Mouse (Mus musculus): Measurements from ENCODE around the gene Hk1.
"Not testable (repeated sequence)": the region's sequence is repeated elsewhere in the genome, so short reads cannot be mapped to it uniquely, and the experiment has no call there.

The Hk1 gene

DNA sequence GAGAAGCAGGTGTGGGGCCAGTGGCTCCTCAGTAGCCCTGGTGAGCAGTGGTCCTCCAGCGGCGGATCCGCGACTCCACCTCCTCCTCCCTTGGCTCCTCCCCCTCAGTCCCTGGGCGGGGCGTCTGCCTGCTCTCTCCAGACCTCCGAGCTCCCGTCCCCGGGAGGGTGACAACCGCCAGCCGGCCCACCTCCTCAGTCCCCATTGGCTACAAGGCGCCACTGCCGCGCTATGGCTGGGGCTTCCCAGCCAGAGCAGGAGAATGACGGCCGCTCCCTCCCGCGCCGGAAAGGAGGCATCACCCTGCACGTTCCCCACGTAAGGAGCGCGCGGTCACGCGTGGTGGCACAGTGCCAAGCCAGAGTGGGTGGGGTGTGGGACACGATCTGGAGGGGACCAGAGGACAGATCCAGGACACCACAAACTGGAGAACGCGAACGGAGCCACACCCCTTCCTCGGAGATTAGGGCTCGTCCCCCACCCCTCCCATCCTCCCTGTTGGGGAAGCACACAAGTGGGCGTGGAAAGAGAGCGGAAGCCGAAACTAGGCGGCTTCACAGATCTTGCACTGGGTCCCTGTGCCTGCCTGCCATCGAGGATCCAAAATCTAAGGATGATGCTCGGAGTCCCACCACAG lies 39.5 kb downstream of the Hk1 start:
- peak; percentile 97 for DNase-seq

- peak; percentile 56 for DNase-seq
These were observed 40.3 kb downstream of the Hk1 start for GRCm38 (mm10) chr10:62339211-62340094.

- DNase-seq: peak; percentile 79
These were observed 41.1 kb downstream of the Hk1 start for GRCm38 (mm10) chr10:62338626-62339025.

DNA sequence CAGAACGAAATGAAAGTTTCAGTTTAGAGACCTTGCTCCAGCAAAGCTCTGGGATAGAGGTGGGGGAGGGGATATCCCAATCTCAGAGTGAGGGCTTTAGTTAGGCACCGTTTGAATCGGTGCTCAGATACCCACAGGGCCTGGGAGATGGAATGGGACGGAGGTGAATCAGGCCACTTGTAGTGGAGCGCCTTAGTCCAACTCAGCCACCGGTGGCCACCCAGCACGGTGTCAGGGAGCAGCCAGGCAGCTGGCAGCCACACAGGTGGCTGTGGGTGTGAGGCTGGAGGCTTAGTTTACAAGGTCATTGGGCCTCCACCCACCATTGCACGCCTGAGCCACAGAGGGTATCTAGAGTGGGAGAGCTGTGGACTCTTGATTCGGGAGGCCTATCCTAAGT lies 41.5 kb downstream of the Hk1 start:
- no peak for DNase-seq

GRCm38 (mm10) chr10:62336601-62337578 lies 42.8 kb downstream of the Hk1 start:
- no peak for DNase-seq

- no peak for DNase-seq
These were observed 44.3 kb downstream of the Hk1 start for GRCm38 (mm10) chr10:62335423-62335776.

GRCm38 (mm10) chr10:62334686-62335422 lies 44.9 kb downstream of the Hk1 start:
- DNase-seq: no peak

DNA sequence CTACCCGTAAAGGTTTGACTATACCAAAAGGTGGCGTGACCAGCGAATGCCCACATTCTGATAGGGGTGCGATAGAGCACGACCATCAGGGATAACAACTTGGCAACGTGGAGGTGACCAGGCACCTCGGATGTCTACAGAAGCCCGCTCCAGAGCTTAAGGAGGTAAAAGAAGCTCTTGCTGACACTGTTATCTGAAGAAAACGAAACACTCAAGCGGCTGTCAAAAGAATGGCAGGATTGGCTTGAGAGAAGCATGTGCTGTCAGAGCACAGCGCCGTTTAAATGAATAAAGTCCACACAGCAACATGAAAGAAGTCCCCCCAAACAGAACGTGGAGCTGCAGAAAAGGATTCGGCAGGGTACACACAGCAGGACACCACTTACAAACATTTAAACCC lies 46.4 kb downstream of the Hk1 start:
- no peak for DNase-seq

GRCm38 (mm10) chr10:62332514-62332913 lies 47.2 kb downstream of the Hk1 start:
- peak; percentile 53 for DNase-seq

DNA sequence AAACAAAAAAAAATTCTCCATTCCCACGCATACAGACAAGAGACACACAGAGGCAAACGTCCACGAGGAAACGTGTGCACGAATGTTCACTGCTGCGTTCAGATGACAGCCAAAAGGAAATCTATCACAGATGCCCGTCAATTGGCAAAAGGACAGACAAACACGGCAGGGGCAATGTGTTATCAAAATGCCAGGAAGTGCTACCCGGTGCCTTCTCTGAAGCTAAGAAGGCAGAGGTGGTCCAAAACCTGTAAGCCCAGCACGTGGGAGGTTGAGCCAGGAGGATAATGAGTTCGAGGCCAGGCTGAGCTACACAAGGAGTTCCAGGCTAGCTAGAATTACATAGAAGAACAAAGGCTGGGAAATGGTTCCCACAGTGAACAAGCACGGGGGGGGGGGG lies 47.9 kb downstream of the Hk1 start:
- no peak for DNase-seq

GRCm38 (mm10) chr10:62331296-62331695 lies 48.4 kb downstream of the Hk1 start:
- DNase-seq: no peak

DNA sequence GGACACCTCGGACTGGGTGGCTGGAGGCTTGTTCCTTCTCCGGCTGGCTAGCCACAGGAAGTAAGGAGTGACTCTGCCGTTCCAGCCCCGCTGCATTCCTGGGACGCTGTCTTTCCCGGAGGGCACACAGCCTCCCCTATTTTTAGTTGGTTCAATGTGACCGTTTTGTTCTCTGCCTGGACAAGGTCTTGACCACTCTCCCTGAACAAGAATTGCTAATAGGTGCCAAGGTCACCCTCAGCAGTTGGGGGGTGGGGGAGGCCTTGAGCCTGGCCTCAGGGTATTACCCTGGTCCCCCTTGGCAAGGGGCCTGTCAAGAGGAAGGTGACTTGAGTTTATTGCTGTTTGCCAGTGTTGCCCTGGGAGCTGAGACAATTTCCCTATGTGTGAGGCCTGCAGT lies 49.9 kb downstream of the Hk1 start:
- DNase-seq: peak; percentile 90

DNA sequence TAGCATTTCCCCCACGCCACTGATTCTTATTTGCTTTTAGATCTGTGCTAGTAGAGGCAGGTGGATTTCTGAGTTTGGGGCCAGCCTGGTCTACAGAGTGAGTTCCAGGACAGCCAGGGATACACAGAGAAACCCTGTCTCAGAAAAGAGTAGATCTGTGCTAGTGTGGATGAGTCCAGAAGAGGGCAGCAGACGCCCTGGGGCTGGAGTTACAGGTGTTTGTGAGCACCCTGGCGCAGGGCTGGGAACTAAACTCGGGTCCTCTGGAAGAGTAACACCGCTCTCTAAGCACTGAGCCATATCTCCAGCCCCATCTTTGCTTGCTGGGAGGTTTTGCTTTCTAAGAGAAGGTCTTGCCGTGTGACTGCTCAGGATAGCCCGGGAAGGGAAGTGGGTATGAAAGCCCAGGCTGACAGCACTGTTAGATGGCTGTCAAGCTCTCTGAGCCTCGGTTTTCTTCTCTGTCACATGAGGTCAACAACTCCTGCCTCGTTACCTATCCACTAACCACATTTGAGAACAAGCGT lies 50.8 kb downstream of the Hk1 start:
- DNase-seq: no peak

GRCm38 (mm10) chr10:62327572-62328317 lies 52.0 kb downstream of the Hk1 start:
- no peak for DNase-seq

- DNase-seq: no peak
These were observed 52.7 kb downstream of the Hk1 start for GRCm38 (mm10) chr10:62326818-62327571.

DNA sequence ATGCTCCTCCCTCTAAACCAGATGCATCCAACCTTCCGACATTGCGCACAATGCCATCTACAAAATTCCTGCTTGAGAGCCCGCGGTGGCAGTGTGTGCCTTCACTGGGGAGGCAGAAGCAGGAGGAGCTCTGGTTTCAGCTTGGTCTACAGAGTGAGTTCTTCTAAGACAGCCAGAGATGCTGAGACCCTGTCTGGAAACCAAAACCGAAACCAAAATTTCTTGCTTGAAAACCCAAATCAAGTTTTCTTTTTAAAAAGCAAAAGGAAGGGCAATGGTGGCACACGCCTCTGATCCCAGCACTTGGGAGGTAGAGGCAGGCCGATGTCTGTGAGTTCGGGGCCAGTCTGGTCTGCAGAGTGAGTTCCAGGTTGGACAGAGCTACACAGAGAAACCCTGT lies 53.7 kb downstream of the Hk1 start:
- DNase-seq: no peak

DNA sequence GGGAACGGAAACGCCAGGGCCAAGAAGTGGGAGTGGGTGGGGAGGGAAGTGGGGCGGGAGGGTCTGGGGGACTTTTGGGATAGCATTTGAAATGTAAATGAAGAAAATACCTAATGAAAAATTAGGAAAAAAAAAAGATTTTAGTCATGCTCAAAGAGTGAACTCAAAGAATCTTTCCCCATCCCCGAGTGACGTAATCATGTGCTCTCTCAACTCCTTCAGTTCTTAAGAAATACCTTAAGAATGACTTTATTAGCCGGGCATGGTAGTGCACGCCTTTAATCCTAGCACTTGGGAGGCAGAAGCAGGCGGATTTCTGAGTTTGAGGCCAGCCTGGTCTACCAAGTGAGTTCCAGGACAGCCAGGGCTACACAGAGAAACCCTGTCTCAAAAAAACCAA lies 56.9 kb downstream of the Hk1 start:
- not testable (repeated sequence) for DNase-seq

DNA sequence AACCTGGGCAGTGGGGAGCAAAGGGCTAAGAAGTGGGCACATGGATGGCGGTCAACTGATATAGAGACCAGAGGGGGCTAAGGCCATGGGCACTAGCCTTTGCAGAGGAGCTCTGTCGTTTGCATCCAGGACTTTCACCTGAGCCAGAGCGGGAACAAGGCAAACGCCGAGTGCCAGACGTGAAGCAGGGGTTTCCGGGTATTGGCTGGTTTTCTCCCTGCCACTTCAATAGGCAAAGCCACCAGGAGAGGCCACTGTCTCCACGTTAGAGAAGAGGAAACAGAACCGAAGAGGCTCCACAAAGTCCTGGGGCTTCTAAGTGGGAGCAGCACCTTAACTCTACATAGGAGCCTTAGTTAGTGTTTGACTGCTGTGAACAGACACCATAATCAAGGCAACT lies 58.3 kb downstream of the Hk1 start:
- no peak for DNase-seq

DNA sequence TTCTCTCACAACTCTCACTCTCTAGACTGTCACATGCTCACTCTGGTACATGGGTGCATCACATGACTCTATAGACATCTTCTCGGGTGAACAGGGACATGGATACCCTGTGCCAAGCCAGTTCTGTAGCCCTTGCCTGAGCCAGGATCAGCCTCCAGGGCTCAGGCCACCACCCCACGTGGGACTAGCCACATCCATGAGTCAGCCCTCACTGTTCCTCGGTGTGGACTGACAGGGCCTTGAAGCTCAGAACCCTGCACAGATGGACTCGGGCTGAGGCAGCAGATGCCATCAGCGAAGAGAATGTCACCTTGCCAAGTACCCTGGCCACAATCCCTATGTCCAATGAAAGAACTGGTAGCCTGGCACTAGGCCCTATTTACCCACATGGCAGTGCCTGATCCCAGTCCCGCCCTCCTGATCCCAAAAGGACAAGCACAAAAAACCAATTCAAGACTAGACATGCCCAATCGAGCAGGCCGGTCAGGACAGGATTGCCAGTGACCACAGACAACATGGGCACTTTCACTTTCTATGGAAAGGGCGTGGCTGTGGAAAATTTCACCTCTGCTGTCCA lies 59.2 kb downstream of the Hk1 start:
- peak; percentile 81 for DNase-seq

- no peak for DNase-seq
These were observed 60.6 kb downstream of the Hk1 start for GRCm38 (mm10) chr10:62319154-62319553.

Data from kidney, adult 11 months (tissue).